Mouse (Mus musculus) forebrain, embryonic 13.5 days (tissue): ENCODE data around the gene Dlgap5. TPM values are rescaled to one million over a fixed set of nuclear protein-coding genes. Genes with fewer than 3 reads are reported as not detected.
"Not testable (repeated sequence)": the region's sequence is repeated elsewhere in the genome, so short reads cannot be mapped to it uniquely, and the experiment has no call there.

Source experiments
- ATAC-seq: fragments of 200-750 bp; cut with Nextera tagmentation; 2 replicates; pipeline ENCODE4 v1.8.0; 2017
- H3K27ac ChIP-seq: fragments of 300-500 bp; sonication (generic); 2 replicates; pipeline ENCODE4 v1.5.1; 2015; ENCODE audit warnings: inconsistent platforms, mild to moderate bottlenecking, moderate library complexity
- H3K27me3 ChIP-seq: fragments of 300-500 bp; sonication (generic); 2 replicates; pipeline ENCODE4 v1.6.1; 2015; ENCODE audit warnings: mild to moderate bottlenecking, inconsistent platforms
- H3K36me3 ChIP-seq: fragments of 300-500 bp; sonication (generic); 2 replicates; pipeline ENCODE4 v1.6.1; 2015; ENCODE audit warnings: mild to moderate bottlenecking, inconsistent platforms; ENCODE audit not compliant: poor library complexity, severe bottlenecking
- H3K4me1 ChIP-seq: fragments of 300-500 bp; sonication (generic); 2 replicates; pipeline ENCODE4 v1.6.1; 2015; ENCODE audit warnings: inconsistent platforms
- H3K4me2 ChIP-seq: fragments of 300-500 bp; sonication (generic); 2 replicates; pipeline ENCODE4 v1.6.1; 2015; ENCODE audit warnings: inconsistent platforms, mild to moderate bottlenecking, moderate library complexity
- H3K4me3 ChIP-seq: fragments of 300-500 bp; sonication (generic); 2 replicates; pipeline ENCODE4 v1.5.1; 2015; ENCODE audit warnings: mild to moderate bottlenecking, inconsistent platforms
- H3K9ac ChIP-seq: fragments of 300-500 bp; sonication (generic); 2 replicates; pipeline ENCODE4 v1.6.1; 2015; ENCODE audit warnings: mild to moderate bottlenecking, inconsistent platforms
- H3K9me3 ChIP-seq: fragments of 300-500 bp; sonication (generic); replicated peaks from 2 replicates; pipeline ENCODE4 v1.6.1; 2016; ENCODE audit warnings: inconsistent platforms
- WGBS: fragments of 180-500 bp; shearing (Covaris S2); methylation state at CpG from one replicate; pipeline ENCODE4 v1.1.7; 2015; 5-methylcytosine and 5-hydroxymethylcytosine counted together
- polyA plus RNA-seq: library from polyadenylated mRNA; unstranded; fragments of >200 nt; fragmentation: Nextera tagmentation; extraction: Ambion mirVana; gene quantifications from 2 replicates; pipeline ENCODE4 v1.2.1, GENCODE M21; 2015

Gene Dlgap5
- 42.0 and 45.0 TPM in 2 replicates for polyA plus RNA-seq

- no peaks in the 10 kb centered on the region for H3K27me3 ChIP-seq
- H3K4me3 ChIP-seq, result peak within 1 kb of the TSS; percentile 62
- H3K4me1 ChIP-seq, result peaks cover 12% of the 10 kb centered on the region
- peak; percentile 99 for ATAC-seq
- peak within 1 kb of the TSS; percentile 64 for H3K9ac ChIP-seq
- peak within 1 kb of the TSS; percentile 74 for H3K4me2 ChIP-seq
- no peak within 1 kb of the TSS for H3K27ac ChIP-seq
- no peaks in the 10 kb centered on the region for H3K9me3 ChIP-seq
- 2% methylated on average over 36 of the region's 36 CpGs for WGBS
- H3K36me3 ChIP-seq, result peaks cover 30% of the 10 kb centered on the region
These were observed at the start of gene Dlgap5 for GRCm38 (mm10) chr14:47417775-47418665. Gene Dlgap5, minus strand, starts transcription at chr14:47418407.

DNA sequence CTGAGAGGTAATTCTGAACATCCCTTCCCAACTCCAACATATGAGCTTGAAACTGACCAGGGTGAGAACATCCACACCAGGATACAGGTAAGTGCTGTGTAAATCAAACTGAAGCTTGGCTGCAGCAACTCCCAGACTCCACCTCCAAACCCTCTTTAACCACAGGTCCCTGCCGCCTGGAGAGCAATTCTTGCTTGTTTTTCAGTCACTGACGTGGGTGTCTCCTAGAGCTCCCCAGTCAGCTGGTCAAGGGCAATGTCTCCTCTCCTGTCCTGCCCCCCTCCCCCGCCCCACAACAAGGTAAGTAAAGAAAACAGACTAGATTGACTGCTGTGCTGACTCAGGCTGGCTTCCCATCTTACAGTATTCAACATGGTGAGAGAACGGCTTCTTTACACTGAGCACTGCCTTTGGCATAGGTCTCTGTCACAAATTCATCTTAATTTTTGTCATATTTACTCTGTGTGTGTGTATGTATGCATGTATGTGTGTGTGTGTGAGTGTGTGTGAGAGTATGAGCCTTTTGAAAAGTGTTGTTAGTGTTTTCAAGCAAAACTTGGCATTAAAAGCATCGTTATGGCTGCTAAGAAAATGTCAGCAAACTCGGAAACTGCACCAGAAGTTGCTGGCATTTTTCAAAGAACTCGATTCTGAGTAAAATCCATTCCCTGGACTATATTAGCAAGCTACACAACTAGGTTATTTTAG is 47.4 kb upstream of the Dlgap5 start:
- no peaks in the 10 kb centered on the region for H3K9me3 ChIP-seq
- no peak overlapping the region for H3K4me3 ChIP-seq
- no peak overlapping the region for H3K4me2 ChIP-seq
- 56% methylated on average over 7 of the region's 7 CpGs for WGBS
- no peak overlapping the region for H3K9ac ChIP-seq
- no peak for ATAC-seq
- no peaks in the 10 kb centered on the region for H3K36me3 ChIP-seq
- H3K27me3 ChIP-seq, result no peaks in the 10 kb centered on the region
- H3K27ac ChIP-seq, result no peak overlapping the region
- no peaks in the 10 kb centered on the region for H3K4me1 ChIP-seq

- no peaks in the 10 kb centered on the region for H3K4me1 ChIP-seq
- no peak overlapping the region for H3K4me3 ChIP-seq
- ATAC-seq, result no peak
- no peaks in the 10 kb centered on the region for H3K27me3 ChIP-seq
- no peaks in the 10 kb centered on the region for H3K9me3 ChIP-seq
- H3K36me3 ChIP-seq, result no peaks in the 10 kb centered on the region
- H3K9ac ChIP-seq, result no peak overlapping the region
- no peak overlapping the region for H3K4me2 ChIP-seq
- no peak overlapping the region for H3K27ac ChIP-seq
- WGBS, result 90% methylated on average over 10 of the region's 10 CpGs
These were observed 46.2 kb upstream of the Dlgap5 start for GRCm38 (mm10) chr14:47464426-47464825.

- no peak overlapping the region for H3K4me3 ChIP-seq
- WGBS, result 82% methylated on average over 9 of the region's 9 CpGs
- H3K36me3 ChIP-seq, result no peaks in the 10 kb centered on the region
These were observed 44.8 kb upstream of the Dlgap5 start for GRCm38 (mm10) chr14:47462877-47463460.

DNA sequence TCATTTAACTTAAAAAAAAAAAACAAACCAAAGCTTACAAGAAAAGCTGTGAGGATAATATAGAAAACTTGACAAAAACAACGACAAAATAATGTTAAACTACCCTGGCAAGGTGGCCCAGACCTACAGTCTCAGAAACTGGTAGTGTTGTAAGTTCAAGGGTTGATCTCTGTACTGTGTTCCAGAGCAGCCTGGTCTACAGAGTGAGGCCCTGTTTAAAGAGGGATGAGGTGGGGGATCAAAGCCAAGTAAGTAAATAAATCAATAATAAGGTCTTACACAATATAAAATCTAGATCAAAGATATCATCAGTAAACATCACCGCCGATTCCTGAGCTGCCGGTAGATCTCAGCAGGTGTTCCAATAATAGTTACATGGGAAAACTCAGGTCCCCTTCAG is 44.2 kb upstream of the Dlgap5 start:
- H3K9me3 ChIP-seq, result no peaks in the 10 kb centered on the region
- no peak overlapping the region for H3K4me2 ChIP-seq
- WGBS, result 83% methylated on average over 4 of the region's 4 CpGs
- no peak for ATAC-seq
- no peak overlapping the region for H3K9ac ChIP-seq
- H3K4me1 ChIP-seq, result no peaks in the 10 kb centered on the region
- no peaks in the 10 kb centered on the region for H3K27me3 ChIP-seq
- no peak overlapping the region for H3K4me3 ChIP-seq
- H3K27ac ChIP-seq, result no peak overlapping the region
- H3K36me3 ChIP-seq, result no peaks in the 10 kb centered on the region

More at GRCm38 (mm10) chr14:47462877-47463460, 44.8 kb upstream of the Dlgap5 start:
- Histone ChIP-seq H3K9me3 (no peaks in the 10 kb centered on the region), H3K9ac (no peak overlapping the region), H3K4me1 (no peaks in the 10 kb centered on the region), H3K27me3 (no peaks in the 10 kb centered on the region), H3K4me2 (no peak overlapping the region), H3K27ac (no peak overlapping the region)
- no peak for ATAC-seq

DNA sequence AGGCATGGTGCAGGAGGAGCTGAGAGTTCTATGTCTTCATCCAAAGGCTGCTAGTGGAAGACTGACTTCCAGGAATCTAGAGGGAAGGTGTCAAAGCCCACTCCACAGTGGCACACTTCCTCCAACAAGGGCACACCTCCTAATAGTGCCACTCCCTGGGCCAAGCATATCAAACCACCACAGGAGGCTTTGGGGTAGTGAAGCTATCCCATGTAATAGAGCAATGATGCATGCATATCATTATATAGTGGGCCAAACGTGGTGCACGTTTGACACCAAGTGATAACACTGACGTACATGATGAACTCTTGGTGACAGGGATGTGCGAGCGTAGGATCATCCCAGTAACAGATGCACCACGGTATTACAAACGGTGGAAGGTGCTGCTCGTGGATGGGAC is 43.8 kb upstream of the Dlgap5 start:
- no peak overlapping the region for H3K9ac ChIP-seq
- H3K36me3 ChIP-seq, result no peaks in the 10 kb centered on the region
- H3K4me3 ChIP-seq, result no peak overlapping the region
- WGBS, result 89% methylated on average over 8 of the region's 8 CpGs
- H3K27me3 ChIP-seq, result no peaks in the 10 kb centered on the region
- H3K4me2 ChIP-seq, result no peak overlapping the region
- no peaks in the 10 kb centered on the region for H3K9me3 ChIP-seq
- no peaks in the 10 kb centered on the region for H3K4me1 ChIP-seq
- H3K27ac ChIP-seq, result no peak overlapping the region
- no peak for ATAC-seq

DNA sequence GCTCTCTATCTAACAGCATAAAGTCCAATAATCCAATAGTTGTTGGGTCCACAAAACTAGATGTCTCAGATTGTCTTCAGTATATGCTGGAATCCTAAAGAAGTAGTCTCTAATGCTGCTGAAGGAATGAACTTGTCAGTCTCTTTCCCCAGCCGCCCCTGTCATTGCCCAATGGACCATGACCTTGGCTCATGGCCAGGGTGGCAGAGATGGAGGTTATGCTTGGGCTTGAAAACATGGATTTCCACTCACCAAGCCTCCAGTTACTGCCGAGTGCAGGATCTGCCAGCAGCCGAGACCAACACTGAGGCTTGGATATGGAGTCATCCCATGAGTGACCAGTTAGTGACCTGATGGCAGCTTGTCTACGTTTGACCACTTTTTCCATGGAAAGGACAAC is 41.3 kb upstream of the Dlgap5 start:
- no peak overlapping the region for H3K9ac ChIP-seq
- no peak overlapping the region for H3K27ac ChIP-seq
- H3K4me1 ChIP-seq, result no peaks in the 10 kb centered on the region
- WGBS, result 86% methylated on average over 4 of the region's 4 CpGs
- H3K4me2 ChIP-seq, result no peak overlapping the region
- no peak for ATAC-seq
- H3K27me3 ChIP-seq, result no peaks in the 10 kb centered on the region
- no peaks in the 10 kb centered on the region for H3K36me3 ChIP-seq
- H3K9me3 ChIP-seq, result no peaks in the 10 kb centered on the region
- H3K4me3 ChIP-seq, result no peak overlapping the region

DNA sequence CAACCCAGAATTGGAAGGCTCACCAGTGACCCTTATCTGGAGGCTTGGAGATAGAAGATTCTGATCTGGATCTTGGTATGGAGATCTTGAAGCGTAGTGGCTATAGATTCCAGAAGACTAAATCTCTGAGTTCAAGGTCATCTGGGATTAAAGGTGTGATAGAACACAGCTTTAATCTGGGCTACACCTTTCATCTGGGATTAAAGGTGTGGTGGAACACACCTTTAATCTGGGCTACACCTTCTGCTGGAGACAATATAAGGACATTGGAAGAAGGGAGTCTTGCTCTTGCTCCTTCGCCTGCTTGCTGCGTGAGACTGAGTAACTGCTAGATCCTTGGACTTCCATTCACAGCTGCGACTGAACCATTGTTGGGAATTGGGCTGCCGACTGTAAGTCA is 31.9 kb upstream of the Dlgap5 start, which contains the start of gene Fbxo34:
Gene Fbxo34, plus strand, starts transcription at position 301 of the 400 bp plus-strand sequence.
- 90% methylated on average over 3 of the region's 5 CpGs for WGBS
- H3K4me1 ChIP-seq, H3K36me3 ChIP-seq, H3K9me3 ChIP-seq, H3K27me3 ChIP-seq, H3K4me2 ChIP-seq, ATAC-seq, H3K4me3 ChIP-seq, H3K9ac ChIP-seq, H3K27ac ChIP-seq: not testable (repeated sequence)

- H3K9ac ChIP-seq, result no peak overlapping the region
- no peak overlapping the region for H3K27ac ChIP-seq
- H3K4me3 ChIP-seq, result no peak overlapping the region
- H3K4me1 ChIP-seq, result no peaks in the 10 kb centered on the region
- no peak overlapping the region for H3K4me2 ChIP-seq
- H3K9me3 ChIP-seq, result no peaks in the 10 kb centered on the region
- 58% methylated on average over 9 of the region's 9 CpGs for WGBS
- no peaks in the 10 kb centered on the region for H3K36me3 ChIP-seq
- no peaks in the 10 kb centered on the region for H3K27me3 ChIP-seq
- peak; percentile 55; the same call in 1 of the 2 replicates for ATAC-seq
These were observed 27.3 kb upstream of the Dlgap5 start for GRCm38 (mm10) chr14:47445331-47446095.

DNA sequence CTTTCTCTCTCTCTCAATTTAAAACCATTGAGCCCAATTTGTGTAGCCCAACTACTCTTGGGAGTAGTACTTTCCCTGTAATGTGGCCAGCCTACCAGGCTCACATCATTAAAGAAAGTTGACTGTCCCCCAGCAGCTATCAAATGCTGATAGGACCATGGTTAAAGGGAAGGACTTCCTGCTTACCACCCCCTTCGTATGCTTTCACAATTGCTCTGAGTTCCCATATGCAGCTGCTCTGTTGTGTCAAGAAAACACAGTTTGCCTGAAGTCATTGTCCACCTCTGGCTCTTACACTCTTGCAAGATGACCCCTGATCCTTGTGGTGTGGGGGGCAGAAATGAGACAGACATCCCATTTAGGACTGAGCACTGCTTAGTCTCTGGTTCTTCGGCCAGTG is 26.7 kb upstream of the Dlgap5 start:
- Histone ChIP-seq H3K27me3 (no peaks in the 10 kb centered on the region), H3K9ac (no peak overlapping the region), H3K4me3 (no peak overlapping the region), H3K27ac (no peak overlapping the region), H3K9me3 (peaks cover 5% of the 10 kb centered on the region), H3K4me2 (no peak overlapping the region), H3K4me1 (no peaks in the 10 kb centered on the region), H3K36me3 (no peaks in the 10 kb centered on the region)
- ATAC-seq, result no peak
- 73% methylated on average over 2 of the region's 2 CpGs for WGBS

DNA sequence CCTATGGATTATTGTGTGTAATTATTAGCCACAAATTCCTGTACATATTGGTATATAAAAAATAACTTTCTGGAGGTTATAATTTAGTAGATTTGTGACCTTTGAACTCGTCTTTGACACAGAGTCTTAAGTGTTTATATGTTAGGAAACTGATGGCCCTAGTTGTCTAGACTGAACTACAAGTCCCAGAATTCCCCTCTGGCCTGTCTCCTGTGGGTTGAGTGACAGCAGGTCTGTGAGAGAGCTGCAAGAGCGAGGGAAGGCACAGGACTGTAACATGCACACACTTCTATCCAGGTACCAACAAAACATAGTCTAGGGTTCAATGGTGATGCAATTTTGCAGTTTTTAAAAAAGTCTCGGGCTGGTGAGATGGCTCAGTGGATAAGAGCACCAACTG is 20.7 kb upstream of the Dlgap5 start:
- H3K4me2 ChIP-seq, result no peak overlapping the region
- no peak overlapping the region for H3K27ac ChIP-seq
- no peak overlapping the region for H3K4me3 ChIP-seq
- H3K27me3 ChIP-seq, result no peaks in the 10 kb centered on the region
- no peaks in the 10 kb centered on the region for H3K36me3 ChIP-seq
- H3K9ac ChIP-seq, result no peak overlapping the region
- 65% methylated on average over 3 of the region's 3 CpGs for WGBS
- ATAC-seq, result no peak
- H3K4me1 ChIP-seq, result no peaks in the 10 kb centered on the region
- H3K9me3 ChIP-seq, result peaks cover 7% of the 10 kb centered on the region
